Mouse (Mus musculus): Measurements from ENCODE around the gene Arhgap15.

Gene Arhgap15

GRCm38 (mm10) chr2:44304971-44305808 is 556.6 kb downstream of the Arhgap15 start:
- DNase-seq (ENCODE audit: low spot score): no peak

GRCm38 (mm10) chr2:44306137-44306536 is 557.5 kb downstream of the Arhgap15 start:
- no peak for DNase-seq (ENCODE audit: low spot score)

- no peak for DNase-seq (ENCODE audit: low spot score)
Observed at GRCm38 (mm10) chr2:44309124-44309523, 560.5 kb downstream of the Arhgap15 start.

GRCm38 (mm10) chr2:44309556-44309955 is 560.9 kb downstream of the Arhgap15 start:
- DNase-seq (ENCODE audit: low spot score): no peak

- DNase-seq (ENCODE audit: low spot score): no peak
Observed at GRCm38 (mm10) chr2:44310095-44310748, 561.6 kb downstream of the Arhgap15 start.

GRCm38 (mm10) chr2:44311216-44311615 is 562.6 kb downstream of the Arhgap15 start:
- no peak for DNase-seq (ENCODE audit: low spot score)

GRCm38 (mm10) chr2:44313573-44313972 is 564.9 kb downstream of the Arhgap15 start:
- no peak for DNase-seq (ENCODE audit: low spot score)

- no peak for DNase-seq (ENCODE audit: low spot score)
Observed at GRCm38 (mm10) chr2:44318436-44318835, 569.8 kb downstream of the Arhgap15 start.

GRCm38 (mm10) chr2:44319479-44319878 is 570.9 kb downstream of the Arhgap15 start:
- DNase-seq (ENCODE audit: low spot score): no peak

- no peak for DNase-seq (ENCODE audit: low spot score)
Observed at GRCm38 (mm10) chr2:44323813-44324212, 575.2 kb downstream of the Arhgap15 start.

GRCm38 (mm10) chr2:44333295-44333694 is 584.7 kb downstream of the Arhgap15 start:
- DNase-seq (ENCODE audit: low spot score): no peak

GRCm38 (mm10) chr2:44334006-44334405 is 585.4 kb downstream of the Arhgap15 start:
- no peak for DNase-seq (ENCODE audit: low spot score)

GRCm38 (mm10) chr2:44334517-44334916 is 585.9 kb downstream of the Arhgap15 start:
- no peak for DNase-seq (ENCODE audit: low spot score)

- no peak for DNase-seq (ENCODE audit: low spot score)
Observed at GRCm38 (mm10) chr2:44336720-44337354, 588.2 kb downstream of the Arhgap15 start.

GRCm38 (mm10) chr2:44338467-44338866 is 589.8 kb downstream of the Arhgap15 start:
- no peak for DNase-seq (ENCODE audit: low spot score)

GRCm38 (mm10) chr2:44341091-44341571 is 592.5 kb downstream of the Arhgap15 start:
- DNase-seq (ENCODE audit: low spot score): no peak

GRCm38 (mm10) chr2:44344861-44345260 is 596.2 kb downstream of the Arhgap15 start:
- no peak for DNase-seq (ENCODE audit: low spot score)

GRCm38 (mm10) chr2:44345325-44345945 is 596.8 kb downstream of the Arhgap15 start:
- no peak for DNase-seq (ENCODE audit: low spot score)

GRCm38 (mm10) chr2:44346184-44346583 is 597.6 kb downstream of the Arhgap15 start:
- no peak for DNase-seq (ENCODE audit: low spot score)

- DNase-seq (ENCODE audit: low spot score): no peak
Observed at GRCm38 (mm10) chr2:44347781-44348180, 599.2 kb downstream of the Arhgap15 start.

- DNase-seq (ENCODE audit: low spot score): no peak
Observed at GRCm38 (mm10) chr2:44349101-44349500, 600.5 kb downstream of the Arhgap15 start.

- no peak for DNase-seq (ENCODE audit: low spot score)
Observed at GRCm38 (mm10) chr2:44352885-44353284, 604.3 kb downstream of the Arhgap15 start.
